Mouse (Mus musculus): ENCODE data around the gene Cdk10.

DNA sequence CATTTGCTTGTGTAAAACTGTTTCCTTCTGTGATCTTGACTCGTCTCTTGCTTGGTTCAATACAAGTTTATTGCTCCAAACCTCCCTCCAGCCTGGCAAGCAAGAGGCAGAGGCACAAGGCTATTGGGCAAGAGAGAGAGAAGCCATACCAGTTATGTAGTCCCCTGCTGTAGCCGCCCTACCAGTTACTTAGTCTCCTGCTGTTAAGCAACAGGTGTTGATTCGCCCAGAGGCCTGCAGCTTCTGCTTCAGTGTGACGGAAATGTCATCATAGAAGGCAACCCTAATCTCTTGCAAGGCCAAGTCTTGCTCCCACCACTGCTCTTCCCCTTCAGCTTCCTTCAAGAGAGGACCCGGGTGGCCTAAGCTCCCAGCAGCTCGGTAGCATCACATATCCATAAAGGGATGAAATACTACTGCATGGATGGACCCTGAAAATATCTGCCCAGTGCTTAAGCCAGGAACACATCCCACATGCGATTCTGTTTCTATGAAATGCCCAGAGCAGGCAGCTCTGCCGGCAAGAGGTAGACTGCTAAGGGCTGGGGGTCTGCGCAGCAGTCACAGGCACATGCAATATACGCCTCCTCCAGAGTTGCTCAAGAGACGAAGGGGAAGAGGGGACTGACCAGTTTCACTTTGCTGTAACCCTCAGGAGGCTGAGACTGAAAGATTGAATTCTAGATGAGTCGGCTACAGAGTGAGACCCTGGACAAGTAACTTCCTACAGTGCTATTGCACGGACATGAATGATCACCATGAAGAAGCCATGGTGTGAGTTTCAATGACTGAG, 55.9 kb downstream of the Cdk10 start:
- TF ChIP-seq CTCF (IDR thresholded peaks at IDR 0.05; ENCODE audit: low read depth, low read length) (no peak), POLR2A (IDR thresholded peaks at IDR 0.05; ENCODE audit: extremely low read depth, insufficient read depth, low read length) (no peak)
